Mouse (Mus musculus): Measurements from ENCODE around the gene Cacng6. TPM values are rescaled to one million over a fixed set of nuclear protein-coding genes. Genes with fewer than 3 reads are reported as not detected.

Gene Cacng6
- total and polyA plus RNA-seq, 3 experiments, result 0.08 TPM; not detected in 2

GRCm38 (mm10) chr7:3457841-3458217, 33.8 kb downstream of the Cacng6 start:
- Histone ChIP-seq H3K27ac (ENCODE audit: control insufficient read depth, low read depth, low read length) (no peak overlapping the region), H3K79me2 (ENCODE audit: control insufficient read depth, insufficient read depth, low read length, poor library complexity) (no peaks in the 10 kb centered on the region), H3K4me3 (ENCODE audit: control insufficient read depth in 1 of 2, insufficient read depth in 1 of 2, low read depth in 2 of 2, low read length in 2 of 2) (no peak overlapping the region), H3K9ac (ENCODE audit: control insufficient read depth, low read depth, low read length, poor library complexity, severe bottlenecking) (no peak overlapping the region), H3K9me3 (replicated peaks; ENCODE audit: insufficient read depth, low read length) (no peaks in the 10 kb centered on the region), H3K27me3 (ENCODE audit: control insufficient read depth in 1 of 2, insufficient read depth in 2 of 2, low read length in 2 of 2) (no peaks in the 10 kb centered on the region; a peak in 1 of 4 replicates), H3K4me1 (ENCODE audit: control insufficient read depth in 1 of 2, insufficient read depth in 2 of 2, low read length in 2 of 2) (no peaks in the 10 kb centered on the region), H3K36me3 (ENCODE audit: control insufficient read depth in 1 of 2, insufficient read depth in 2 of 2, low read length in 2 of 2) (no peaks in the 10 kb centered on the region)
- no peak for DNase-seq (ENCODE audit: low read depth, low spot score)
- TF ChIP-seq MAFK (IDR thresholded peaks at IDR 0.05; ENCODE audit: borderline replicate concordance, low read depth, low read length), result no peak
- no peak for TF ChIP-seq POLR2AphosphoS5 (IDR thresholded peaks at IDR 0.05; ENCODE audit: borderline replicate concordance, low read depth, low read length)
- TF ChIP-seq RCOR1 (IDR thresholded peaks at IDR 0.05; ENCODE audit: low read depth, low read length), result no peak
- TF ChIP-seq ZC3H11A (IDR thresholded peaks at IDR 0.05; ENCODE audit: low read depth, low read length), result no peak
- TF ChIP-seq POLR2A (IDR thresholded peaks at IDR 0.05; ENCODE audit: control insufficient read depth in 1 of 2, insufficient read depth in 1 of 2, low read depth in 1 of 2, low read length in 2 of 2, poor library complexity in 1 of 2), result no peak
- TF ChIP-seq ZMIZ1 (IDR thresholded peaks at IDR 0.05; ENCODE audit: low read depth, low read length), result no peak
- no peak for TF ChIP-seq TBP (IDR thresholded peaks at IDR 0.05; ENCODE audit: low read depth, low read length)
- TF ChIP-seq ZNF384 (IDR thresholded peaks at IDR 0.05; ENCODE audit: low read depth, low read length), result no peak
- no peak for TF ChIP-seq GATA1 (IDR thresholded peaks at IDR 0.05; ENCODE audit: low read depth, low read length)
- no peak for TF ChIP-seq CTCF (IDR thresholded peaks at IDR 0.05 in 2 of 3, conservative IDR thresholded peaks at IDR 0.05 in 1 of 3; ENCODE audit: control insufficient read depth in 1 of 3, insufficient read depth in 1 of 3, low read depth in 2 of 3, low read length in 3 of 3, poor library complexity in 1 of 3, severe bottlenecking in 1 of 3)

- Histone ChIP-seq H3K4me3 (ENCODE audit: control insufficient read depth in 1 of 2, insufficient read depth in 1 of 2, low read depth in 2 of 2, low read length in 2 of 2) (no peak overlapping the region), H3K9ac (ENCODE audit: control insufficient read depth, low read depth, low read length, poor library complexity, severe bottlenecking) (no peak overlapping the region), H3K36me3 (ENCODE audit: control insufficient read depth in 1 of 2, insufficient read depth in 2 of 2, low read length in 2 of 2) (no peaks in the 10 kb centered on the region), H3K9me3 (replicated peaks; ENCODE audit: insufficient read depth, low read length) (no peaks in the 10 kb centered on the region), H3K4me1 (ENCODE audit: control insufficient read depth in 1 of 2, insufficient read depth in 2 of 2, low read length in 2 of 2) (no peaks in the 10 kb centered on the region), H3K27me3 (ENCODE audit: control insufficient read depth in 1 of 2, insufficient read depth in 2 of 2, low read length in 2 of 2) (peaks cover 0 to 5% of the 10 kb centered on the region in 2 experiments; a peak in 2 of 4 replicates), H3K79me2 (ENCODE audit: control insufficient read depth, insufficient read depth, low read length, poor library complexity) (no peaks in the 10 kb centered on the region), H3K27ac (ENCODE audit: control insufficient read depth, low read depth, low read length) (no peak overlapping the region)
- no peak for DNase-seq (ENCODE audit: low read depth, low spot score)
- no peak for TF ChIP-seq ELF1 (IDR thresholded peaks at IDR 0.05; ENCODE audit: low read depth, low read length)
- TF ChIP-seq MAX (IDR thresholded peaks at IDR 0.05; ENCODE audit: low read length), result no peak
- TF ChIP-seq JUND (IDR thresholded peaks at IDR 0.05; ENCODE audit: low read depth, low read length), result no peak
- no peak for TF ChIP-seq HCFC1 (IDR thresholded peaks at IDR 0.05; ENCODE audit: low read depth, low read length)
- no peak for TF ChIP-seq MYC (IDR thresholded peaks at IDR 0.05; ENCODE audit: low read depth, low read length)
- TF ChIP-seq ETS1 (IDR thresholded peaks at IDR 0.05; ENCODE audit: low read depth, low read length), result no peak
- no peak for TF ChIP-seq POLR2A (IDR thresholded peaks at IDR 0.05; ENCODE audit: control insufficient read depth in 1 of 2, insufficient read depth in 1 of 2, low read depth in 1 of 2, low read length in 2 of 2, poor library complexity in 1 of 2)
- no peak for TF ChIP-seq POLR2AphosphoS2 (IDR thresholded peaks at IDR 0.05; ENCODE audit: low read length)
Measured at GRCm38 (mm10) chr7:3460261-3460660, 36.3 kb downstream of the Cacng6 start.

Measured in MEL (cell line).